Mouse (Mus musculus) liver, embryonic 16.5 days (tissue): Measurements from ENCODE around the gene Sipa1. TPM values are rescaled to one million over a fixed set of nuclear protein-coding genes. Genes with fewer than 3 reads are reported as not detected.

Experiments
- ATAC-seq: fragments of 200-750 bp; cut with Nextera tagmentation; 2 replicates; pipeline ENCODE4 v1.8.0; 2017; ENCODE audit warnings: low read depth, mild to moderate bottlenecking, moderate number of reproducible peaks, moderate library complexity
- H3K27ac ChIP-seq: fragments of 300-500 bp; sonication (generic); 2 replicates; pipeline ENCODE4 v1.5.1; 2014; ENCODE audit warnings: mild to moderate bottlenecking, low read length
- H3K27me3 ChIP-seq: fragments of 300-500 bp; sonication (generic); 2 replicates; pipeline ENCODE4 v1.6.1; 2014; ENCODE audit warnings: low read depth, low read length, mixed read lengths; ENCODE audit not compliant: control insufficient read depth, insufficient read depth
- H3K36me3 ChIP-seq: fragments of 300-500 bp; sonication (generic); 2 replicates; pipeline ENCODE4 v1.6.1; 2014; ENCODE audit warnings: mild to moderate bottlenecking; ENCODE audit not compliant: control insufficient read depth, insufficient read depth
- H3K4me1 ChIP-seq: fragments of 300-500 bp; sonication (generic); 2 replicates; pipeline ENCODE4 v1.6.1; 2014; ENCODE audit warnings: low read depth, low read length, mixed read lengths; ENCODE audit not compliant: control insufficient read depth
- H3K4me2 ChIP-seq: fragments of 300-500 bp; sonication (generic); 2 replicates; pipeline ENCODE4 v1.6.1; 2014; ENCODE audit warnings: low read depth, low read length, mixed read lengths
- H3K4me3 ChIP-seq: fragments of 300-500 bp; sonication (generic); 2 replicates; pipeline ENCODE4 v1.5.1; 2014; ENCODE audit warnings: low read depth, mild to moderate bottlenecking, low read length
- H3K9ac ChIP-seq: fragments of 300-500 bp; sonication (generic); 2 replicates; pipeline ENCODE4 v1.6.1; 2014; ENCODE audit warnings: low read depth, low read length
- H3K9me3 ChIP-seq: fragments of 300-500 bp; sonication (generic); replicated peaks from 2 replicates; pipeline ENCODE4 v1.6.1; 2016; ENCODE audit warnings: low read length; ENCODE audit not compliant: control insufficient read depth
- WGBS: fragments of 180-500 bp; shearing (Covaris S2); extraction: QIAGEN DNeasy Blood & Tissue Kit; methylation state at CpG from one replicate; pipeline ENCODE4 v1.1.7; 2014; ENCODE audit not compliant: insufficient replicate concordance; 5-methylcytosine and 5-hydroxymethylcytosine counted together
- polyA plus RNA-seq: library from polyadenylated mRNA; unstranded; fragments of >200 nt; fragmentation: Nextera tagmentation; extraction: Ambion mirVana; gene quantifications from 2 replicates; pipeline ENCODE4 v1.2.1, GENCODE M21; 2015

Gene Sipa1
- polyA plus RNA-seq = 19.7 and 22.3 TPM in 2 replicates

DNA sequence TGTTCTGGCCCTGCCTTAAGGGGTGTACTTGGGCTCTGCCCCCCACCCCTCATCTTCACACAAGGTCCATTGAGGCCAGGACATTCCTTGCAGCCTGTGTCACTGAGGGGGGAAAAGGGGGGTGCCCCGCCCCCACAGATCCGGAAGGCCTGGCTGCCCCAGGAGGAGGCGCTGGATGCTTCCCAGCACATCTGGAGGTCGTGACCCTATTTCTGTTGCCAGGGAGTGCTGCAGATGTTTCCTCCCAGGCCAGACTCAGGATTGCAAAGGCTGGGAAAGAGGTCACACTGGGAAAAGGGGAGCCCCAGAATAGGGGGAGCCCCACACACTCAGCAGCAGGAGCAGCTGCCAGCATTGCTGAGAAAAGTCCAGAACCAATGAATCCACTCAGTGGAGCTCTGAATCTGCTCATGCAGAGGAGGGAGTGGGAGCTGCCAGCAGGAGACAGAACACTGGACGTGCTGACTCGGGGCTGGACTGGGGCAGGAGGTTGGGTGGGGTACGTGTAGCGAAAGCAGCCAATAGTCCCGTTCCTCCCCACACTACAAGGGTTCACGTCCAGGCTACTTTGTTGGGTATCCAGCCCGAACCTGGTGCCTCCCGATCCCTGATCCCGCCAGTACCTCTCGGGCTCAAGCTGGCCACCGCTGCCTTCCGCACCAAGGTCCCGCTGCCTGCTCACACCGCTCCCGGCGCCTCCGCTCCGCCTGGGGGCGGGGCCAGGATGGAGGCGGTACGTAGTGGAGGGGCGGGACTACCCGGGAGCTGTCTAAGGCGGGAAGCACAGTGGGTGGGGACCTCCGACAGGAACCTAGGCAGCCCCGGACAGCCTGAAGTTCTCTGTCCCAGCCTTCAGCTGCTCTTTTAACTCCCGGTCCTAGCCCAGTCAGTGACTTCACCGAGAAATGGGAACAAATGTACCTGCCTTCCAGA, at the start of gene Sipa1:
Gene Sipa1 (minus strand): TSS at position 727 of the 933 bp plus-strand sequence.
- under 1% methylated on average over 32 of the region's 32 CpGs for WGBS

DNA sequence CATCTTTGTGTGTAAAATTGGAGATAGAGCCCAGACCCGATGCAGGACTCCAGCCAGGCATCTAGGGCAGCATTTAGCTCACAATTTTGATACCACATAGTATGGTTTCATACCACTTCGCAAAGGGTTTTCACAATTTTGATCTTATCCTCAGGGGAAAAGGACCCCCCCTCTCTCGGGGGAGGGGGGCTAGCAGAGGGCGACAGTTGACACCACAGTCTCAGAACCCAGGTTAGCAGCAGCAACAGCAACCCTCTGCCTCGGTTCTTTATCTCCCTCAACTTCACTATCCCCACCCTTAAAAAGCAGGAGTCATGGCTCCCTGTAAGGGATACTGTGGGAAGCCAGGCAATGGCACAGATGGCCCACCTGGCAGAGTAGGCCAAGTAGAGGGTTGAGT, 49.7 kb upstream of the Sipa1 start:
- 54% methylated on average over 5 of the region's 5 CpGs for WGBS
- Histone ChIP-seq H3K4me2 (peak overlapping the region; percentile 13), H3K9me3 (no peaks in the 10 kb centered on the region), H3K9ac (no peak overlapping the region), H3K27ac (peak overlapping the region; percentile 36), H3K36me3 (peaks cover 91% of the 10 kb centered on the region), H3K4me1 (peaks cover 56% of the 10 kb centered on the region), H3K27me3 (no peaks in the 10 kb centered on the region), H3K4me3 (0 out of 2 replicates have a peak overlapping the region, but pooled peaks have one; percentile 11)
- no peak for ATAC-seq

More for the DNA sequence above, at the start of gene Sipa1:
- Histone ChIP-seq H3K27me3 (no peaks in the 10 kb centered on the region), H3K27ac (peak within 1 kb of the TSS; percentile 98), H3K4me2 (peak within 1 kb of the TSS; percentile 96), H3K9ac (peak within 1 kb of the TSS; percentile 89), H3K4me3 (peak within 1 kb of the TSS; percentile 84), H3K9me3 (no peaks in the 10 kb centered on the region), H3K36me3 (peaks cover 25% of the 10 kb centered on the region), H3K4me1 (peaks cover 62% of the 10 kb centered on the region)
- peak; percentile 83 for ATAC-seq

DNA sequence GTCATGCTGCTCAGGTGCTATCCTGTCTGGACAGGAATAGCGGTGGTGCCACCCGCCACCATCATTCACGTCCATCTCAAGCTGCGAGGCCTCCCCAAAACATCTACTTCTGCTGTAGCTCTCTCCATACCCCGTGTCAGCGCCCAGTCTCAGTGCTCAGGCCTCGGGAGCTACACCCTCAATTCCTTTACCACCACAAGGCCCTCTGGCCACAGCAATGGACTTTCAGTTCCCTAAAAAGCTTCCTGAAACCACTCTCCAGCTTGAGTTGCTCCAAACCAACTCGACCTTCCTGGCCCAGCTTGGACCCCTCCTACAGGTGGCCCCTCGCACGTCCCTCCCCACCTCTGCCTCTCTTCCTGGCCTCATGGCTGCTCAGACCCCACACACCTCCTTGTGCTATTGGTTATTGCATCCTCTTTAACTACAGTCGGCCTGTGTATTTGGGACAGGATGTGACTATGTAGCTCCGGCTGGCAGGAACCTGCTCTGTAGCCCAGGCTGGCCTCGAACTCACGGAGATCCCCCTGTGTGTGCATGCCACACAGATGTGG, 48.5 kb upstream of the Sipa1 start:
- Histone ChIP-seq H3K4me1 (peaks cover 48% of the 10 kb centered on the region), H3K27me3 (no peaks in the 10 kb centered on the region), H3K9ac (no peak overlapping the region), H3K4me3 (no peak overlapping the region), H3K27ac (0 out of 2 replicates have a peak overlapping the region, but pooled peaks have one; percentile 24), H3K36me3 (peaks cover 89% of the 10 kb centered on the region), H3K9me3 (no peaks in the 10 kb centered on the region), H3K4me2 (no peak overlapping the region)
- 76% methylated on average over 14 of the region's 14 CpGs for WGBS
- no peak for ATAC-seq

DNA sequence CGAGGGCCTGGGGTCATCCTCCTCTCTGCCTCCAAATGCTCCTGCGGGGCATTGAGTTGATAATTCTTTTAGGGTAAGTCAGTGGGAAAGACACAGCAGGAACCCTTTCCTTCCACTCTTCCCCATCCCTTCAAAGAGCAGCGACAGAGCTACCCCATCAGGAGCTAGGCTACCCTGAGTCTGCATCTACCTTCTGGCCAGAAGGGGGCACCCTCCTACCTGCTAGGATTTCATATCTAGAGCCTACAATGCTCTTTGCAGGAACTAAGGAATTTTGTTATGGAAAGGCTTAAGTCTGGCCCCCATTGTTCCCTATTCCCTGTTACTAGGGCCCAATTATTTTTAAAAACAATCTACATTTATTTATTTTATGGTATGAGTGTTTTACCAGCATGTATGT, 47.7 kb upstream of the Sipa1 start:
- Histone ChIP-seq H3K4me2 (no peak overlapping the region), H3K27me3 (no peaks in the 10 kb centered on the region), H3K4me3 (no peak overlapping the region), H3K4me1 (peaks cover 43% of the 10 kb centered on the region), H3K36me3 (peaks cover 89% of the 10 kb centered on the region), H3K9ac (no peak overlapping the region), H3K9me3 (no peaks in the 10 kb centered on the region), H3K27ac (no peak overlapping the region)
- no peak for ATAC-seq
- 48% methylated on average over 3 of the region's 3 CpGs for WGBS

DNA sequence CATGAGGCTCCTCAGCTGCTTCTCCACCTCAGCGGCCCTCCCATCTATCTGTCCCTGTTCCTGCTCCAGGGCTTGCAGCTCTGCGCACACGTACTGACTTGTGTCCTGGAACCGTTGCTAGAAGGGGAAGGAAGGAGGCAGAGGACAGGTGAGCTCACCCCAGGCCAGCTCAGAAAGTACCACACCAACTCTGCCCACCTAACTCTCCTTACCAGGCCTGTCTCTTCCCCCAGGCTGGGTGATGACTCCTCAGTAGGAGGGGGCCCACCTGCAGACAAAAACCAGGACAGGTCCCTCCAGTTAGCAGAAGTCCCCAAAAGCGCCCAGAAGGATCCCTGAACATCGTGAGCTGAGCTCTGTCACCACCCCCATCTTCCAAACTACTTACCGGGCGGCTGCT, 47.1 kb upstream of the Sipa1 start:
- Histone ChIP-seq H3K4me3 (no peak overlapping the region), H3K27ac (no peak overlapping the region), H3K9me3 (no peaks in the 10 kb centered on the region), H3K27me3 (no peaks in the 10 kb centered on the region), H3K9ac (no peak overlapping the region), H3K36me3 (peaks cover 89% of the 10 kb centered on the region), H3K4me1 (peaks cover 43% of the 10 kb centered on the region), H3K4me2 (no peak overlapping the region)
- no peak for ATAC-seq
- 94% methylated on average over 8 of the region's 8 CpGs for WGBS

DNA sequence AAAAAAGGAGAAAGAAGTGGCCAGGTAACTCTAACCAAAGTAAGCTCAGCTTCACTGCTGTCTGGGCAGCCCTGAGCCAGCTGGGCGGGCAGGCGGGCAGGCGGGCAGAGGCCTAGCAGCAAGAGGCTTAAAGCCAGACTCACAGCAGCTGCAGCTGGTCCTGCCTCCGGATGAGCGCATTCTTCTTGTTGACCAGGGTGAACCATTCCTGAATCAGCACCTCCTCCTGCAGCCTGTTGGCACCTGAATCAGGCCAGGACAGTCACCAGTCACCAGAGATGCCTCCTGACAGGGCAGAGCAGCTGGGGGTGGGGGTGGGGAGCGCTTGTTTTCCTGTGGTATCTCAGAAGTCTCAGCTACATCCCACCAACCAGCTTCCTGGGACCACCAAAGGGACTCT, 46.6 kb upstream of the Sipa1 start:
- Histone ChIP-seq H3K27ac (no peak overlapping the region), H3K4me3 (no peak overlapping the region), H3K36me3 (peaks cover 86% of the 10 kb centered on the region), H3K9me3 (no peaks in the 10 kb centered on the region), H3K9ac (no peak overlapping the region), H3K27me3 (no peaks in the 10 kb centered on the region), H3K4me2 (no peak overlapping the region), H3K4me1 (peaks cover 44% of the 10 kb centered on the region)
- WGBS = 97% methylated on average over 6 of the region's 6 CpGs
- ATAC-seq = no peak

DNA sequence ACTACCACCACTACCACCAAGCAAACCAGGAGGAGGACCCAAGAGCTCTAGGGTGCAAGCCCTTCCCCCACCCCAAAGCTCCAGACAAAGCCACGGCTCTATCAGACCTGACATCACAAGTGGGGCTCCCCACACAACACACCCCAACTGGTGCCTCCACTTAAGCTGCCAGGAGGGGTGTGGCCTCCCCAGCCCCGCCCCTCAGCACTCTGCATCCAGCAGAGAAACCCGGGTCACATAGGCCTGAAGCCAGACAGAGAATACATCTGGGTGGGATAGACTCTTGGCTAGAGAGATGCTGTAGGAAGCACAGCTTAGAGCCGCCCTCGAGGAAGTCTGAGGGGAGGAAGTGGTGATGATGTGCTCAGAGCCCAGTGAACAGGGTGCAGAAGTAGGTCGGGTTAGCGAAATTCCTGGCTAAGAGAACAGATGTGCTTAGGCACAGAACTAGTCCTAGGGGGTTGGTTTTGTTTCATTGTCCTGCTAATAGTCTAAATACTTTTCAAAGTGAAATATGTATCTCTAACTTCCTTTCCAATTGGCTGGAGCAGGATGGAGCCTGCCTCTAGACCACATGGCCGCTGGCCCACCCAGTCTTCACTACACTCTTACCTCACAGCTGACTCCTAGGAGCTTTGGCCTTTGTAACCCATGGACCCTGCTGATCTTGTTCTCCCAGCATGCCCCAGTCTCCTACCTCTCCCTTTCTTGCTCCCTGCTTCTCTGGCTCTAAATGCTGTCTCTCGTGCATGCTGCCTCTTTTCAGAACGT, 41.5 kb upstream of the Sipa1 start:
- 41% methylated on average over 10 of the region's 10 CpGs for WGBS
- peaks cover 66% of the 10 kb centered on the region for H3K36me3 ChIP-seq
- H3K4me1 ChIP-seq = peaks cover 28% of the 10 kb centered on the region
- no peaks in the 10 kb centered on the region for H3K27me3 ChIP-seq
- H3K9ac ChIP-seq = peak overlapping the region; percentile 54
- H3K4me2 ChIP-seq = peak overlapping the region; percentile 58
- no peaks in the 10 kb centered on the region for H3K9me3 ChIP-seq
- H3K27ac ChIP-seq = peak overlapping the region; percentile 88
- ATAC-seq = peak; percentile 77
- peak overlapping the region; percentile 32 for H3K4me3 ChIP-seq

DNA sequence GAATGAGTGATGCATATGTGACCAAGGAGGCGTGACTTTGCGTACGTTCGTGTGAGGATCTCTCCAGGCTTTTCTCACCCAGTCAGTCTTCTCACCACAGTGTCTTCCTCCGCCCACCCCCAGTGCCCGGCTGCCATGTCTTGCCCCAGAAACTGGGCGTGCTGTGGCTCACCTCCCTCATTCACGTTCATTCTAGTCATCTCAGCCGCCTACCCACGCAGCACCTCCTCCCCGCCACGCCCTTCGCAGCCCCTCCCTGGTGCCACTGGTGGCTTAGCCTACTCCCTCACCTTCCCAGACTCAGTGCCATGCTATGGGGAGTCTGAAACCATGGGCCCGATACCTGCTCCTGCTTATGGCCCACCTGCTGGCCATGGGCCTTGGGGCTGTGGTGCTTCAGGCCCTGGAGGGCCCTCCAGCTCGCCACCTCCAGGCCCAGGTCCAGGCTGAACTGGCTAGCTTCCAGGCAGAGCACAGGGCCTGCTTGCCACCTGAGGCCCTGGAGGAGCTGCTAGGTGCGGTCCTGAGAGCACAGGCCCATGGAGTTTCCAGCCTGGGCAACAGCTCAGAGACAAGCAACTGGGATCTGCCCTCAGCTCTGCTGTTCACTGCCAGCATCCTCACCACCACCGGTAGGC, 40.8 kb upstream of the Sipa1 start, which contains the start of gene Kcnk7:
Gene Kcnk7 (plus strand): TSS at position 205 of the 638 bp plus-strand sequence.
- H3K36me3 ChIP-seq = peaks cover 63% of the 10 kb centered on the region
- H3K9me3 ChIP-seq = no peaks in the 10 kb centered on the region
- peak within 1 kb of the TSS; percentile 88 for H3K27ac ChIP-seq
- no peaks in the 10 kb centered on the region for H3K27me3 ChIP-seq
- 49% methylated on average over 17 of the region's 17 CpGs for WGBS
- H3K4me2 ChIP-seq = peak within 1 kb of the TSS; percentile 58
- H3K9ac ChIP-seq = peak within 1 kb of the TSS; percentile 54
- peak within 1 kb of the TSS; percentile 32 for H3K4me3 ChIP-seq
- H3K4me1 ChIP-seq = peaks cover 28% of the 10 kb centered on the region
- peak; percentile 68 for ATAC-seq
